Mouse (Mus musculus): Measurements from ENCODE around the gene Coro2a. TPM values are rescaled to one million over a fixed set of nuclear protein-coding genes. Genes with fewer than 3 reads are reported as not detected.
"Not testable (repeated sequence)": the region's sequence is repeated elsewhere in the genome, so short reads cannot be mapped to it uniquely, and the experiment has no call there.

Gene Coro2a
- total and polyA plus RNA-seq, 3 experiments, result 0.35 to 6.8 TPM; not detected in 1

GRCm38 (mm10) chr4:46639866-46640265 is 37.9 kb upstream of the Coro2a start:
- Histone ChIP-seq H3K4me1 (ENCODE audit: control insufficient read depth in 1 of 2, insufficient read depth in 2 of 2, low read length in 2 of 2) (no peaks in the 10 kb centered on the region), H3K79me2 (ENCODE audit: control insufficient read depth, insufficient read depth, low read length, poor library complexity) (no peaks in the 10 kb centered on the region), H3K27ac (ENCODE audit: control insufficient read depth, low read depth, low read length) (no peak overlapping the region), H3K9ac (ENCODE audit: control insufficient read depth, low read depth, low read length, poor library complexity, severe bottlenecking) (no peak overlapping the region), H3K27me3 (ENCODE audit: control insufficient read depth in 1 of 2, insufficient read depth in 2 of 2, low read length in 2 of 2) (peaks cover 3 to 9% of the 10 kb centered on the region in 2 experiments; a peak in 3 of 4 replicates), H3K4me3 (ENCODE audit: control insufficient read depth in 1 of 2, insufficient read depth in 1 of 2, low read depth in 2 of 2, low read length in 2 of 2) (no peak overlapping the region), H3K9me3 (replicated peaks; ENCODE audit: insufficient read depth, low read length) (no peaks in the 10 kb centered on the region), H3K36me3 (ENCODE audit: control insufficient read depth in 1 of 2, insufficient read depth in 2 of 2, low read length in 2 of 2) (no peaks in the 10 kb centered on the region)
- no peak for DNase-seq (ENCODE audit: low read depth, low spot score)
- TF ChIP-seq TBP (IDR thresholded peaks at IDR 0.05; ENCODE audit: low read depth, low read length), result no peak
- no peak for TF ChIP-seq SIN3A (IDR thresholded peaks at IDR 0.05; ENCODE audit: low read length)
- TF ChIP-seq USF1 (IDR thresholded peaks at IDR 0.05; ENCODE audit: low read depth, low read length), result no peak
- TF ChIP-seq E2F4 (IDR thresholded peaks at IDR 0.05; ENCODE audit: borderline replicate concordance, low read depth, low read length), result no peak
- no peak for TF ChIP-seq TCF12 (IDR thresholded peaks at IDR 0.05; ENCODE audit: low read depth, low read length)

- H3K27ac ChIP-seq (ENCODE audit: control insufficient read depth, low read depth, low read length); H3K9me3 ChIP-seq (replicated peaks; ENCODE audit: insufficient read depth, low read length); H3K79me2 ChIP-seq (ENCODE audit: control insufficient read depth, insufficient read depth, low read length, poor library complexity); H3K9ac ChIP-seq (ENCODE audit: control insufficient read depth, low read depth, low read length, poor library complexity, severe bottlenecking); H3K4me3 ChIP-seq (ENCODE audit: control insufficient read depth in 1 of 2, insufficient read depth in 1 of 2, low read depth in 2 of 2, low read length in 2 of 2); H3K27me3 ChIP-seq (ENCODE audit: control insufficient read depth in 1 of 2, insufficient read depth in 2 of 2, low read length in 2 of 2); H3K4me1 ChIP-seq (ENCODE audit: control insufficient read depth in 1 of 2, insufficient read depth in 2 of 2, low read length in 2 of 2); DNase-seq (ENCODE audit: low read depth, low spot score); H3K36me3 ChIP-seq (ENCODE audit: control insufficient read depth in 1 of 2, insufficient read depth in 2 of 2, low read length in 2 of 2): not testable (repeated sequence)
These were observed 35.2 kb upstream of the Coro2a start for GRCm38 (mm10) chr4:46637250-46637649.

- DNase-seq (ENCODE audit: low read depth, low spot score), result no peak
- Histone ChIP-seq H3K4me1 (ENCODE audit: control insufficient read depth in 1 of 2, insufficient read depth in 2 of 2, low read length in 2 of 2) (no peaks in the 10 kb centered on the region; a peak in 1 of 4 replicates), H3K27me3 (ENCODE audit: control insufficient read depth in 1 of 2, insufficient read depth in 2 of 2, low read length in 2 of 2) (peaks cover 3 to 8% of the 10 kb centered on the region in 2 experiments; a peak in 3 of 4 replicates), H3K27ac (ENCODE audit: control insufficient read depth, low read depth, low read length) (no peak overlapping the region), H3K4me3 (ENCODE audit: control insufficient read depth in 1 of 2, insufficient read depth in 1 of 2, low read depth in 2 of 2, low read length in 2 of 2) (no peak overlapping the region), H3K9ac (ENCODE audit: control insufficient read depth, low read depth, low read length, poor library complexity, severe bottlenecking) (no peak overlapping the region), H3K79me2 (ENCODE audit: control insufficient read depth, insufficient read depth, low read length, poor library complexity) (no peaks in the 10 kb centered on the region), H3K9me3 (replicated peaks; ENCODE audit: insufficient read depth, low read length) (no peaks in the 10 kb centered on the region), H3K36me3 (ENCODE audit: control insufficient read depth in 1 of 2, insufficient read depth in 2 of 2, low read length in 2 of 2) (no peaks in the 10 kb centered on the region)
- TF ChIP-seq ZMIZ1 (IDR thresholded peaks at IDR 0.05; ENCODE audit: low read depth, low read length), result no peak
- no peak for TF ChIP-seq TBP (IDR thresholded peaks at IDR 0.05; ENCODE audit: low read depth, low read length)
These were observed 33.9 kb upstream of the Coro2a start for GRCm38 (mm10) chr4:46635702-46636430.

- no peak overlapping the region for H3K4me3 ChIP-seq (ENCODE audit: control insufficient read depth in 1 of 2, insufficient read depth in 1 of 2, low read depth in 2 of 2, low read length in 2 of 2)
- no peaks in the 10 kb centered on the region for H3K9me3 ChIP-seq (replicated peaks; ENCODE audit: insufficient read depth, low read length)
- no peak overlapping the region for H3K27ac ChIP-seq (ENCODE audit: control insufficient read depth, low read depth, low read length)
- TF ChIP-seq SIN3A (IDR thresholded peaks at IDR 0.05; ENCODE audit: low read length) (no peak), TBP (IDR thresholded peaks at IDR 0.05; ENCODE audit: low read depth, low read length) (no peak), POLR2AphosphoS2 (IDR thresholded peaks at IDR 0.05; ENCODE audit: low read length) (no peak), USF1 (IDR thresholded peaks at IDR 0.05; ENCODE audit: low read depth, low read length) (no peak), MAFK (IDR thresholded peaks at IDR 0.05; ENCODE audit: borderline replicate concordance, low read depth, low read length) (no peak), MYC (IDR thresholded peaks at IDR 0.05; ENCODE audit: low read depth, low read length) (no peak), RAD21 (IDR thresholded peaks at IDR 0.05; ENCODE audit: low read depth, low read length) (no peak), MXI1 (IDR thresholded peaks at IDR 0.05; ENCODE audit: low read depth, low read length) (no peak), POLR2AphosphoS5 (IDR thresholded peaks at IDR 0.05; ENCODE audit: borderline replicate concordance, low read depth, low read length) (no peak), ZKSCAN1 (IDR thresholded peaks at IDR 0.05; ENCODE audit: low read depth, low read length) (no peak), TCF12 (IDR thresholded peaks at IDR 0.05; ENCODE audit: low read depth, low read length) (no peak), ELF1 (IDR thresholded peaks at IDR 0.05; ENCODE audit: low read depth, low read length) (no peak), JUND (IDR thresholded peaks at IDR 0.05; ENCODE audit: low read depth, low read length) (no peak), MEF2A (IDR thresholded peaks at IDR 0.05; ENCODE audit: extremely low read depth, insufficient replicate concordance, low read depth, low read length, poor library complexity, severe bottlenecking) (no peak), CTCF (IDR thresholded peaks at IDR 0.05 in 2 of 3, conservative IDR thresholded peaks at IDR 0.05 in 1 of 3; ENCODE audit: control insufficient read depth in 1 of 3, insufficient read depth in 1 of 3, low read depth in 2 of 3, low read length in 3 of 3, poor library complexity in 1 of 3, severe bottlenecking in 1 of 3) (no peak), EP300 (IDR thresholded peaks at IDR 0.05; ENCODE audit: low read depth in 1 of 2, low read length in 2 of 2) (no peak)
- DNase-seq (ENCODE audit: low read depth, low spot score), result no peak
- no peaks in the 10 kb centered on the region; a peak in 1 of 4 replicates for H3K4me1 ChIP-seq (ENCODE audit: control insufficient read depth in 1 of 2, insufficient read depth in 2 of 2, low read length in 2 of 2)
- no peak overlapping the region for H3K9ac ChIP-seq (ENCODE audit: control insufficient read depth, low read depth, low read length, poor library complexity, severe bottlenecking)
- no peaks in the 10 kb centered on the region for H3K79me2 ChIP-seq (ENCODE audit: control insufficient read depth, insufficient read depth, low read length, poor library complexity)
- peaks cover 3 to 8% of the 10 kb centered on the region in 2 experiments; a peak in 3 of 4 replicates for H3K27me3 ChIP-seq (ENCODE audit: control insufficient read depth in 1 of 2, insufficient read depth in 2 of 2, low read length in 2 of 2)
- no peaks in the 10 kb centered on the region for H3K36me3 ChIP-seq (ENCODE audit: control insufficient read depth in 1 of 2, insufficient read depth in 2 of 2, low read length in 2 of 2)
These were observed 32.9 kb upstream of the Coro2a start for GRCm38 (mm10) chr4:46634881-46635280.
